Mouse (Mus musculus) 3134 (cell line): ENCODE results near the gene Polg.

Experiments used
- DNase-seq: peaks from one replicate; pipeline ENCODE4 v3.0.0-alpha.2; 2011; ENCODE audit warnings: low spot score; ENCODE audit not compliant: insufficient read length; ENCODE audit errors: extremely low read depth

The Polg gene

DNA sequence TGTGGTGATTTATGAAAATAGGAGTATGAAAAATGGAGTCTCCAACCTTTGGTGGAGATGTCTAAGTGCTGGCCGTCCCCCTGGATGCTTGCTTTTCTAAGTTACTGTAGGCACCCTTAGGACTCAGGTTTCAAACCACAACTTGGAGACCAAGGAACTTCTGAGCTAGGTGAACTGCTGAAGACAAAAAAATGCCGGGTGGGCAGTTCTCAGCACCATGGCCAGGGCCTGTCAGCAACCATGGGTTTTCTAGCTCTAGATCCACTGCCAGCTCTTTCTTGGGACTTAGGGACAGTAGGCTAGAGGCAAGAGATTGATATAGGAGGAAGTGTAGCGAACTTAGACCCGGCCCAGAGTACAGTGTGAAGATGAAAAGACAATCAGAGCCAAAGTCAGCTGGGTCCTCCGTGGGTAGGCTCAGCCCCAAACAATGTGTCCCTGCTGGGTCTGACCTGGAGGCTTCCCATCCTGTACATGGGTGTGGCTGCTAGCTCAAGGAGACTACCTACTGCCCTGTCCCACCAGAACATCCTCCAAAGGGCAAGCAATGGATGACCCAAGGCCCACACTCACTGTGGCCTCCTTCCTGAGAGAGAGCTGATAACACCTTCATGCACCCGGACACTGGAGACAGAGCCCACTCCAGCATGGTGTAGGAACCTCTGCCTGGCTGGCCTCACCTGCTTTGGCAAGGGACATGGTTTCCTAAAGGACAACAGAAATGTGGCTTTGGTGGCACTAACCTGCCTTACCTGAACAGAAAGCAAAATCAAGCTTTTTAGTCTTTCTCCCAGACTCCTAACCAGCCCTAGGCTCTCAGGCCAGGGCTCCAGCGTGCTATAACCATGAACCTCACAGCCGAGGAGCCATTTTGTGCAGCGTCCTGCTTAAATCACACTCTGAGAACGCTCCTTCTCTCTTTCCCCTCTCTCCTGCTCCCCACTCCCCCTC lies 36.3 kb upstream of the Polg start:
- DNase-seq: no peak

DNA sequence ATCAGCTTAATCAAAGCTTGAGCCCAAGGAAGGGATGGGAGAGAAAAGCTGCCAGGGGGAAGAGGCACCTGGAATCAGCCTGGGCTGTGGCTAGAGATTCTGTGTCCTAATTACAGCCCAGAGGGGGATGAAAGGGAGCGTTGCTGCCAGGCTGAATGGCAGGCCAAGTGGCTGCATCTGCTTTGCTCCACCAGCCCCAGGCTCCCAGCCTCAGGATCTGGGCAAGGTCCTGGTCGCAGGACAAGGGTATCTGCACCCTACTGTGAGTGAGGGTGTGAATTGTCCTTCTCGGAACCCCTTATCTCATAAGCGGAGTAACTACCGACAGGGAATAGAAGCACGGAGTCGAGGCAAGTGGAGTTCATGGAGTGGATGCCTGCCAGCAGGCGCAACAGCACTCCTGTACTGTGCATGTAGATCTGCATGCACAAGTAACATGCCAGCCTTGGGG lies 35.4 kb upstream of the Polg start:
- DNase-seq: no peak

DNA sequence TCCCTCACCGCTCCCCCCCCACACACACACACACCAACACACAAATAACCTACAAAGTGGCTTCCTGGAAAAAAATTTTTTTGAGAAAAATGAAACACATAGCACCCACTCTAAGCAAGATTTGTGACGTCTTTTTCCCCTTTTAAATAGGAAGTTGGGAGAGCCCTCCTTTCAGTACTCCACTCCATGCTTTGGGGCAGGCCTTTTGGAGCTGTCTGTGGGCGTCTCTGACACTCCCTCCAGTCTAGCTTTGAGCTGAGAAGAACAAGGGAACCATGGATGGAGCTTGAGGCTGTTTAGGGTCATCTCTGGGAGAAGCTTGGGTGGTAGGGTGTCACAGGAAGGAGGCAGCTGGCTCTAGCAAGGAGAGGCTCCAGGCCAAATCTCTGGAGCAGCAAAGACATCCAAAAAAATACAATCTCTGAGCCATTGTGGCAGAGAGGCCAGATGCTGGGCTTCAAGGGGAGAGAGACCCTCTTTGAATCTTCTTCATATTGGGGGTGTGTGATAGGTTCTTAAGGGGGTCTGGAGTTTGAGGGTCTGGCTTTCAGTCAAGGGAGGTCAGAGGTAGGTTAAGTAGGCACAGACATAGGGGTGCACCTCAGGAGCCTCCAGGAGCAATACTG lies 34.6 kb upstream of the Polg start:
- no peak for DNase-seq

DNA sequence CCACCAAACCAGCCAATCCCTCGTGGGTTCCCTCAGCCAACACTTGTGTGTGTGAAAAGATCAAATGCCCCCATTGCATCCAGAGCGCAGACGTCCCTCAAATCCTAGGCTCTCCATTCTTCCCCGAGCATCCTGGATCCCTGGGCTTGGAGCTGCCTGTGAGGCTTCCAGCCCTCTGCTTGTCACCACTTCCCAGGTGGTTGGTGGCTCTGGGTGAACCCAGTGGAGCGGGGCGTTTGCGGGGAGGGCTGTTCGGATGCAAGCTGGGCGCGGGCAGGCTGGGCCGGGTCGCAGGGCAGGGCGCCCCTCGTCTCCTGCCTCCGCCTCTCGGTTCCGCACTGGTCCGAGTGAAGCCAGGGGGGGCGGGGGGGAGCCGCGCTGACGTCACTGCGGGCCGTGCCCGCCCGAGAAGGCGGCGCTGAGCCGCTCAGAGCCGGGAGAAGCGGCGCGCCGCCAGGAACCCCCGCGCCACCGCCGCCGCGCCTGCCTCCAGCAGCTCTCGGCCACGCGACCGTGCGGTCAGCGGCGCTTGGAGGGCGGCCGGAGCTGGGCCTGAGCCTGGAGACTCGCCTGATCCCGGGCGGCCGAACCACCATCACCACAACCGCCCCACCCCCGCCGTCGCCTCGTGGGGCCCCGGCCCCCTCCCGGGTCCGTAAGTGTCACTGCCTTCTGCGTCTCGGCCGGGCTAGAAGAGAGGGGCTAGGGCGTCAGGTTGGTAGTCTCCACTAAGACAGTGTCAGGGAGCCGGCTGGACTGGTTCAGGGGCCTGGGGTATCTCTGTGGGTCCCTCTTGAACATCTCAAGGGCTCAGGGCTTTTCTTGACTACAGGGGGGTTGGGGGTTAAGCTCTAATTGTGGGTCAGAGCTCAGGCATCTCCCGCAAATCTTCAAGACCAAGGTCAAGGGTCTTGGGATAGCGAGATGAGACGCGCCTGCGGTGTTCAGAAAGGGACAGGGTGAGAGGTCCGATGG lies 33.7 kb upstream of the Polg start:
- no peak for DNase-seq

DNA sequence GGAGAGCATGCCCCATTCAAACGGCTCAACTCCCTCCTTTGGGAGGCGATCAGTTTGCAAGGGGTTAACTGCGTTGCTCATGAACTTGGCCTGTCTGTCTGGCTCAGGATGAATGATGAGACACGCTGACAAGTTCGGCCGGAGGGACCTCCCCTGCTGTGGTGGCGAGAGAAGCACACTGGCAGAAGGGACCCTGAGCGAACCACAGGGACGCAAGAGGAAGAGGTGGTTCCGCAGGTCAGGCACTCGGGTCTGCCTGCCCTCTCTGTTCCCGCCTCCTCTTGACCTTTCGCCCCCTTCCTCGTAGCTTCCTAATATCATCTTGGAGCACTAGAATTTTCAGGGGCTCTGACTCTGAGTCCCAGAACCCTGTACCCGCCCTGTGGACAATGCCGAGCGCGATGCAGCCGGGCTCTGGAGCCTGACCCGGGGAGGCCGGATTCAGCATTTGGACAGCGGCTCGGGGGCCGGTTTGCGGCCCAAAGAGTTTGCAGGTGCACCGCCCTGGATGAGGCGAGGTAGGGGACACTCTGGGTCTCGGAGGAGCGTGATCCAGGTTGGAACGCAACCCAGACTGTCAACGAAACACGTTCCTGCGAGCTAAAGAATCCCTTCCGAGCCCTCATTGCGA lies 32.9 kb upstream of the Polg start:
- no peak for DNase-seq

DNA sequence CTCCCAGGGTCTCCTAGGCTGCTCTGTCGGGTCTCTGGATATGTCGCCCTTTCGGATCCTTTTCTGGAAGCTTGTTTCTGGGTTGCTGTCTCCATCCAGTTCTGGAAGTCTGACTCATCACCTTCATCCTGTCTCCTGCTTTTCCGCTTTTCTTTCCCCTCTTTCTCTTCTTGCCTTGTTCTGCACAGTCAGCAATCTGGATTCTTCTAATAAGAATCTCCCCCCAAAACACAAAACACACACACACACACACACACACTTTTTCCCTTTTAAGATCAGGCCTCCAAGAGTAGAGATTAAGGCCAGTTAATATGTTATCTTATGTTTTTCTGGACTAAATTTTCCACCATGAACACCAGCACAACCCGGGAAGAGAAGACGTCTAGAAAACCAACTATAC lies 32.2 kb upstream of the Polg start:
- no peak for DNase-seq

DNA sequence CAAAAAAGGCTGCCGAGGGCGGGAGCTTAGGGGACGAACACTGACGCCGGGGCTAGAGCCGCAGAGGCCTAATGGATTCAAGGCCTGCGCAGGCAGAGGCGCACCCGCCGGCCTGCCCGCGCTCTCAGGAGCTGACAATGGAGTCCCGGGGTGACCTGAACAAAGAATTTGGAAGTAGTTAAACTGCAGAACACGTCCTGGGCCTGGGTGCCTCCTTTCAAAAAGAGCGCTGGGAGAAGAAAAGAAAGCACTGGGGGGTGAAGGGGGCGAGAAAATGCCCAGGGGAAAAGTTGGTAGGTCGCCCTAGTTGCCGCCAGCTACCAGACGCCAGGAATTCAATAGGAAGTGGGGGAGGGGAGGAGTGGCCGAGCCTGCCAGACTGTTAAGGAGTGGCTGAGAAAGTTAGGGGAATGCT lies 31.5 kb upstream of the Polg start:
- no peak for DNase-seq

DNA sequence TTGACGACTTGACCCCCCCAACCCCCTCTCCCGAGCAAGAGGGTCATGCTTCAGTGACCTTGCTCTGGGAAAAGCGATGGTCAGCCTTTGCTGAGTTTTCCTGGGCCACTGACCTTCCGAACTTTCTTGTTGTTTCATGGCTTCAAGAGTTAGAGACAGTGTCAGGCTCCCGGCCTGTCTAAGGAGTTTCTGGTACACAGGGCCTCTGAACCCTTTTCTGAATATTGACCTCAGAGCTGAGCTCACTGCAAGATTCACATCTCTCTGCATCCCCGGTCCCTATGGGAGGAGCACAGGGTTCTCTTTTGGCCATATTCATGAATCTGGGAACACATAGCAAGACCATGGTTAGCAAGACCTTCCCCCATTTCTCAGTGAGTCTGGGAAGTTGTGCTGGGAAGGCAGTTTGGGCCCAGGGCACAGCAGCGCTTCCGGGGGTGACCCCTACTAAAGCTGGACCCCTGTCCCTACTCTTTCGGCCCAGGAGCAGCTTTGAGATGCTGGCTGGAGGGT lies 30.7 kb upstream of the Polg start:
- no peak for DNase-seq

DNA sequence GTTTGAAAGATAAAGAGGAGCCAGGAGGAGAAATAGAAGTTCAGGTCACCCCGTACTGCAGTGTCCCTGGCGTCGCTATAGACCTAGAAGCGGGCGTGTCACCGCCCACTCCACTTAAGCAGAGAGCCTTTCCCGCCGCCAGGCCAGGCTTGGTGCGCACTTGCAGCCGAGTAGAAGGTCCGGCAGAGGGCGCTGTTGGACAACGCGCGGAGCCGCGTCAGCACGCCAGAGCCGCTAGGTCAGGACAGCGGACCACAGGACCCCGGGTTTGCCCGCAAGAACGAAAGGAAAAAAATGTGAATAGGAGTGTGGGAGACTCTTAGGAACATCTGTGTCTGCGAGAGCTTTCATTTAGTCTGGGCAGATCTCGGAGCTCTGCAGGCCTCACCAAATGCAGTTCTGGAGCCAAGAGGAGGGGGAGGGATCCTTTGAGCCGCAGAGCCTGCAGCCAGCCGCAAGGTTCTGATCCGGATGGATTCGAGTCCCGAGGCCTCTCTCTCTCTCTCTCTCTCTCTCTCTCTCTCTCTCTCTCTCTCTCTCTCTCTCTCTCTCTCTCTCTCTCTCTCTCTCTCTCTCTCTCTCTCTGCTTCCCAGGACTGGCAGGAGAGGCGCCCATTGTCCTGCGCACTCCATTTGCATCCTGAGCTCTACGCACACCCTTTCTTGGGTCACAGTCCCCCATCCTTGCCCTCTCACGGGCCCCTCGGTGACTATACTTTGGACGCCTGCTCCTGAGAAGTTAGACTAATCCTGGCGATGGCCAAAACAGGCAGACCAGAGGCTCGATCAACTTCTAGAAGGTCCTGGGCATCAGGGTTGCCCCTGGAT lies 30.0 kb upstream of the Polg start:
- DNase-seq: peak; percentile 83

DNA sequence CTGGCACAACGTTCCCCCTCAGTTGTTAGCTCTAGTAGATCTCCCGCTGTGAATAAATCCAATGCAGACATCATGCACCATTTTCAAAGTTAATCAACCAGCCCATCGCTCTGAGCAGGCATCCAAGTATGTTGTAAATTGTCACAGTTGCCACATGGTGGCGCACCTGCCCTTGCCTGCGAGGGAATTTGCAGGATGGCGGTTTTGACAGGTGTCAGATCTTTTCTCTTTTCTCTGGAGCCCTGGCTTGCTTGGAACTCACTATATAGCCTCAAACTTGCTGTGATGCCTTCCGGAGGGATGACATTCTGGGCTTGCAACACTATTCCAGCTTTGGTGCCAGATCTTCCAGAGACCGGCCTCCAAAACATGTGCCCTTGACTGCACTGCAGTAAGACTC lies 27.8 kb upstream of the Polg start:
- DNase-seq: no peak

DNA sequence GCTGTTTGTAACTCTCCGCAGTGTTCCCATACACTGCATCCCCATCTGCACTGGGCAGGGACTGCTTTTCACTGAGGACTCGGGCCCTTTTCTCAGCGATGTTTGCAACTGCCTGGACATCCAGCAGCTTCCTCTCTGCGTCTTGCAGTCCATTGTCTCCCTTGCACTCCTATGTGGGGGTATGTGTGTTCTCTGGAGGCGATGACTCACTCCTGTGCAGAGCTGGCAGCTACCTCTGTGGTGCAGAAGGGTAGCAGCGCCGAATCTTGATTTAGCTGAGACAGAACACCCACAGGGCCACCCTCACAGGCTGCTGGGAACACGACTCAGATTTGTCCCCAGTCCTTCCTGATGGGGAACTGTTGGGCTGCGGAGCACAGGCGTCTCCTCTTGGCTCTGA lies 20.4 kb upstream of the Polg start:
- peak; percentile 36 for DNase-seq

DNA sequence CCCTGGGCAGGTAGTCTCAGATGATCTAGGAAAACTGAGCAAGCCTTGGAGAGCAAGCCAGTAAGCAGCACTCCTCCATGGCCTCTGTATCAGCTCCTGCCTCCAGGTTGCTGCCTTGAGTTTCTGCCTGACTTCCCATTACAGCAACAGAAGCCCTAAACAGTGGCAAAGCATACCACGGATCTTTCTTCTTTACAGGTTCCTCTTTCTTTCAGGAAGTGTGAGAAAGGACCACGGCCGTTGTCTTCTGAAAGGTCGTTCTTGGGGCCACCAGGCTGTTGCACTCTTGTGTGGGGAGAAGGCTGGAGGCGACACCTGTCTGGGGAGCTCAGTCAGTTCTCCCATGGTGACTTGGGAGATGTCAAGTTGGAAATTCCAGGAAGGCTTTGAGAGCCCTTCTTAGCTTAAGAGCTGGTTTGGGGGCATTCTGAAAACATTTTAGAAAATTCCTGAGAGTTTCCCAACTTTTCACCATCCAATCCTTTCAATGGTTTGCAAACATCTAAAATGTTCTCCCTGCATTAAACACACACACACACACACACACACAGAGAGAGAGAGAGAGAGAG lies 8.8 kb upstream of the Polg start:
- no peak for DNase-seq

DNA sequence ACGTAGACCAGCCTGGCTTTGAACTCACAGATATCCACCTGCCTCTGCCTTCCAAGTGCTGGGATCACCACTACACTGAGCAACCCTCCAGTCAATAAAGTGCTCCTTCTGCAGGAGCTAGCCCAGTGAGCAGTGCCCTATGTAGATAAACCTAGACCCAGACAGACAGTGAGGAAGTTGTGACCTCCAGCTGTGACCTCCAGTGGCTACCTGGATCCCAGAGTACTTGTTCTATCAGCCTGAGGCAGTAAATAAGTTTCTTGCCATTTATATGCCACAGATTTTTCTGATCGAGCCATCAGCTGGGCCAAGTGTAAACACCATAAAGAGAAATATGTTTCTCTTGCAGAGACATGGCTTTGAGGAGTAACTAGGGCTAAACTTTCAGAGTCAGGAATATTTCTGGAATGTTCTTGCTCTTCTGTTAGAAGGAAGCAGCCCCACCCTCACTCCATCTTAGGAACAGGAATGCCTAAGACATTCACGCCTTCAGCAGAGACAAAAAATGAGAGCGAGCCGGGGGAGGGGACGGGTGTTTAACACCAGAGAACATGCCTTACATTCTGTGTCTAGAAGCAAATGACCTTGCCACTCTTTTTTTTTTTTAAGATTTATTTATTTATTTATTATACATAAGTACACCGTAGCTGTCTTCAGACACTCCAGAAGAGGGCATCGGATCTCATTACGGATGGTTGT lies 7.5 kb upstream of the Polg start:
- no peak for DNase-seq

DNA sequence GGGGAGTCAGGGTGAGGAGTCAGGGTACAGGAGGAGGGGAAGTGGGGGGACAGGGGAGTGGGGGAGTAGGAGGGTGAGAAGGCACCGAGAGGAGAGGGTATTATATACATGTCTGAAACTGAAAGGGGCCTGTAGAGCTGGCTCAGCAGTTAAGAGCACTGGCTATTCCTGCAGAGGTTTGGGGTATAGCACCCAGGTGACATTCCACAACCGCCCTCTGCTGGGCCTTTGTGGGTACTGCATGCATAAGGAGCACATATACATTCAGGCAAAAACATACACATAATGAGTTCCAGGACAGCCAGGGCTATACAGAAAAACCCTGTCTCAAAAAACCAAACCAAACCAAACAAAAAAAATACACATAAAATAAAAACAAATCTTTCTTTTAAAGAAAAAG lies 6.6 kb upstream of the Polg start:
- DNase-seq: no peak

DNA sequence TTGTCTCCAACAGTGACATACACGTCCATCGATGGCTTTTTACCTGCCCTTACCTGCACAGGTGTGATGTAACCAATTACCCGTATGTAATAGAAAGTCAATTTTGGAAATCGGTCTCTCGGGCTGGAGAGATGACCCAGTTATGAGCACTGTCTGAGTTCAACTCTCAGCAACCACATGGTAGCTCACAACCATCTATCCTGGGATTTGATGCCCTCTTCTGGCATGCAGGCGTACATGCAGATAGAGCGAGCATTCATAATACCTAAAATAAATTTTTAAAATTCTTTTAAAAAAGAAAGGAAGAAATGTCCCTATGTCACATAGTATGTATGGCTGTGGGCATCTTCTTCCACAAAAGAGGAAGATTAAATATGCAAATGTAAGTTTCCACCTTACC lies 5.3 kb upstream of the Polg start:
- no peak for DNase-seq

DNA sequence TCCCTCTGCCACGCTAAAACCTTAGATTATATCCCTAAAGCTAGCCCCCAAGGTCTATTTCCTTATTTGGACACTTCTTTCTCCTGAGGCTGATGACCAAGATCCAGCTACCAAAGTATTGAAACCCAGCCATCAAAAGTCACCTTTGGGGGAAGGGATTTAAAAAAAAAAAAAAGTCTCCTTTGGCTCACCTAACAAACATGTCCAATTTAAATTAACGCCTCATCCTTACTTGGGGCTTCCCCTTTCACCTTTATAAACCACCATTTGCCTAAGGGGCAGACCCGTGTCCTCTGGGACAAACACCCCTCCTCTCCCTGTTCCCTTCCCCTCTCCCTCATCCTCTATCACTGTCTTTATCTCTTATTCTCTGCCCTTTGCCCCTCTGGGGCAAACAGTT lies 4.6 kb upstream of the Polg start:
- DNase-seq: no peak

DNA sequence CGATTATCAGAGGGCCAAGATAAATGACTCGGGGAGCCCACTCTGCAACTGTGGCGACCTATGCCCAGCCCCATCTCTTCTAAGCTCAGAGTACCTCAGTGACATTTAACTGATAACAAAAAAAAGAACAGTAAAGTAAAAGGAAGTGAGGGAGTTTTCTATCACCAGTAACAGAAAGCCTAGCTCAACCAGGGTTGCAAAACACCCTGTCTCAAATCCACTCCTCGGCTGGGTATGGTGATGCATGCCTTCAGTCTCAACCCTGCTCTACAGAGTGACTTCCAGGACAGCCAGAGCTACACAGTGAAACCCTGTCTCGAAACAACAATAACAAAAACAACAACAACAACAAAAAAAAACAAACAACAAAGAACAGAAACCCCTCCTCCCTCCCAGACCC lies 3.6 kb upstream of the Polg start:
- no peak for DNase-seq

DNA sequence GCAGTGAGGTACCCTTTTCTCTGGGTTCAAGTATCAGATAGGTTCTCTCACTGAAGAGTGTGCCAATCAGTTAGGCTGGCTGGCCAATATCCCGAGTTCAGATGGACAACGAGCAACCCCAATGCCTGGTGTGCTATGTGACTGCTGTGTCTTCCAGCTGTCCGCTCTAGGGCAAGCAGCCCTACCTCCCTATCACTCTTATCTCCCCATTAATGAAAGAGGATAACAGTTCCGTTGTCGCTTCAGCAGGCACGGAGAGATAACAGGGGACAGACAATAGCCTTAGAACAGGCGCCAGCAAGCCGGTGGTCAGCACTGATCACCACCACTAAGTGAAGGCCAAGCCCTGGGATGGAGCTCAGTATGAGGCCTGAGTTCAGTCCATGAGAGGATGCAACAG lies 2.8 kb upstream of the Polg start:
- no peak for DNase-seq

DNA sequence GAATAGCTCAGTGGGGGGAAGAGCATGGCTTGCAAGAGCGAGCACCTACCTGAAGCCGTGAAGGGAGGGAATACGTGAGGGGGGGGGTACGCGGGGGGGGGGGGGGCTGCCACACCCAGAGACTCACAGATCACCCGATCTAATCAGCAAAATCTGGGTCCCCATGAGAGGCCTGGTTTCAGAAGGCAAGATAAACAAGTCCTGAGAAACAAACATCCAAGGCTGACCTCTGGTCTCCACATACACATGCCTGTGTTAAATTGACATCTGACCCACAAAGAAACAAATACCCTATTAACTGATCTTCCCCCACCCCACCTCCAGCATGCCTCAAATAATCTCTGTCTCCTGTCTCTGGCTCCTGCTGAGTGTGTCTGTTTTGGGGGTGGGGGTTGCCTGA lies 1.8 kb upstream of the Polg start:
- no peak for DNase-seq
